Mouse (Mus musculus) embryonic facial prominence, embryonic 12.5 days (tissue): ENCODE results near the gene Adamts18. TPM values are rescaled to one million over a fixed set of nuclear protein-coding genes. Genes with fewer than 3 reads are reported as not detected.

Experiments
- ATAC-seq: fragments of 200-750 bp; cut with Nextera tagmentation; 2 replicates; pipeline ENCODE4 v1.8.0; 2017; ENCODE audit not compliant: insufficient number of reproducible peaks, insufficient read depth, low FRiP score, low TSS enrichment
- H3K27ac ChIP-seq: fragments of 300-500 bp; sonication (generic); 2 replicates; pipeline ENCODE4 v1.5.1; 2016; ENCODE audit warnings: mild to moderate bottlenecking
- H3K27me3 ChIP-seq: fragments of 300-500 bp; sonication (generic); 2 replicates; pipeline ENCODE4 v1.6.1; 2016; ENCODE audit warnings: mild to moderate bottlenecking, moderate library complexity
- H3K36me3 ChIP-seq: fragments of 300-500 bp; sonication (generic); 2 replicates; pipeline ENCODE4 v1.6.1; 2016; ENCODE audit warnings: mild to moderate bottlenecking
- H3K4me1 ChIP-seq: fragments of 300-500 bp; sonication (generic); 2 replicates; pipeline ENCODE4 v1.6.1; 2016
- H3K4me2 ChIP-seq: fragments of 300-500 bp; sonication (generic); replicated peaks from 2 replicates; pipeline ENCODE4 v1.6.1; 2016; ENCODE audit warnings: mild to moderate bottlenecking, moderate library complexity
- H3K4me3 ChIP-seq: fragments of 300-500 bp; sonication (generic); 2 replicates; pipeline ENCODE4 v1.5.1; 2016; ENCODE audit warnings: mild to moderate bottlenecking
- H3K9ac ChIP-seq: fragments of 300-500 bp; sonication (generic); 2 replicates; pipeline ENCODE4 v1.6.1; 2016; ENCODE audit warnings: mild to moderate bottlenecking, moderate library complexity
- H3K9me3 ChIP-seq: fragments of 300-500 bp; sonication (generic); 2 replicates; pipeline ENCODE4 v1.6.1; 2016; ENCODE audit warnings: mild to moderate bottlenecking, moderate library complexity
- WGBS: fragments of 180-500 bp; shearing (Covaris S2); methylation state at CpG from one replicate; pipeline ENCODE4 v1.1.7; 2016; 5-methylcytosine and 5-hydroxymethylcytosine counted together
- polyA plus RNA-seq: library from polyadenylated mRNA; unstranded; fragments of >200 nt; fragmentation: Nextera tagmentation; extraction: Ambion mirVana; gene quantifications from 2 replicates; pipeline ENCODE4 v1.2.1, GENCODE M21; 2016

Gene Adamts18
- polyA plus RNA-seq, 1 experiment from 2014 or later, result 7.2 TPM

GRCm38 (mm10) chr8:113865326-113866093, 17.0 kb upstream of the Adamts18 start:
- ATAC-seq, result peak; percentile 73
- Histone ChIP-seq H3K4me2 (no peak overlapping the region), H3K9ac (no peak overlapping the region), H3K9me3 (no peaks in the 10 kb centered on the region), H3K27ac (no peak overlapping the region), H3K36me3 (no peaks in the 10 kb centered on the region), H3K27me3 (no peaks in the 10 kb centered on the region), H3K4me3 (no peak overlapping the region), H3K4me1 (no peaks in the 10 kb centered on the region)
- WGBS, result 73% methylated on average over 13 of the region's 13 CpGs

GRCm38 (mm10) chr8:113859890-113860683, 11.5 kb upstream of the Adamts18 start:
- H3K4me1 ChIP-seq, result peaks cover 3% of the 10 kb centered on the region; the same call in 1 of the 2 replicates
- H3K4me3 ChIP-seq, result no peak overlapping the region
- no peaks in the 10 kb centered on the region for H3K9me3 ChIP-seq
- no peak for ATAC-seq
- WGBS, result 90% methylated on average over 12 of the region's 12 CpGs
- H3K27ac ChIP-seq, result no peak overlapping the region
- H3K4me2 ChIP-seq, result no peak overlapping the region
- H3K36me3 ChIP-seq, result no peaks in the 10 kb centered on the region
- no peaks in the 10 kb centered on the region for H3K27me3 ChIP-seq
- no peak overlapping the region for H3K9ac ChIP-seq

GRCm38 (mm10) chr8:113858801-113859200, 10.3 kb upstream of the Adamts18 start:
- Histone ChIP-seq H3K9me3 (no peaks in the 10 kb centered on the region), H3K4me2 (no peak overlapping the region), H3K27ac (no peak overlapping the region), H3K4me1 (peaks cover 3% of the 10 kb centered on the region; the same call in 1 of the 2 replicates), H3K9ac (no peak overlapping the region), H3K4me3 (no peak overlapping the region), H3K27me3 (no peaks in the 10 kb centered on the region), H3K36me3 (no peaks in the 10 kb centered on the region)
- 44% methylated on average over 7 of the region's 7 CpGs for WGBS
- no peak for ATAC-seq

GRCm38 (mm10) chr8:113854622-113855293, 6.2 kb upstream of the Adamts18 start:
- H3K9ac ChIP-seq, result no peak overlapping the region
- no peaks in the 10 kb centered on the region for H3K9me3 ChIP-seq
- no peak overlapping the region for H3K4me2 ChIP-seq
- WGBS, result 81% methylated on average over 8 of the region's 8 CpGs
- H3K27me3 ChIP-seq, result peaks cover 5% of the 10 kb centered on the region
- peaks cover 3% of the 10 kb centered on the region; the same call in 1 of the 2 replicates for H3K4me1 ChIP-seq
- ATAC-seq, result no peak
- no peak overlapping the region for H3K4me3 ChIP-seq
- H3K27ac ChIP-seq, result no peak overlapping the region
- no peaks in the 10 kb centered on the region for H3K36me3 ChIP-seq

- Histone ChIP-seq H3K36me3 (no peaks in the 10 kb centered on the region), H3K27ac (no peak overlapping the region), H3K27me3 (peaks cover 16% of the 10 kb centered on the region), H3K4me3 (no peak overlapping the region), H3K4me2 (no peak overlapping the region), H3K4me1 (peaks cover 1% of the 10 kb centered on the region; the same call in 1 of the 2 replicates), H3K9me3 (no peaks in the 10 kb centered on the region), H3K9ac (no peak overlapping the region)
- WGBS, result 43% methylated on average over 4 of the region's 4 CpGs
- peak; percentile 48; the same call in 1 of the 2 replicates for ATAC-seq
Measured at GRCm38 (mm10) chr8:113853714-113854113, 5.2 kb upstream of the Adamts18 start.

GRCm38 (mm10) chr8:113851655-113852054, 3.1 kb upstream of the Adamts18 start:
- Histone ChIP-seq H3K4me3 (no peak overlapping the region), H3K36me3 (no peaks in the 10 kb centered on the region)

GRCm38 (mm10) chr8:113848081-113848652, 371 bp downstream of the Adamts18 start:
- H3K27ac ChIP-seq, result peak overlapping the region; percentile 48; the same call in 1 of the 2 replicates
- H3K4me1 ChIP-seq, result peaks cover 13% of the 10 kb centered on the region
- peak overlapping the region; percentile 57 for H3K4me3 ChIP-seq
- peak overlapping the region; percentile 53 for H3K9ac ChIP-seq
- peak overlapping the region; percentile 100 for H3K4me2 ChIP-seq
- under 1% methylated on average over 50 of the region's 50 CpGs for WGBS
- peak; percentile 13; the same call in 1 of the 2 replicates for ATAC-seq
- no peaks in the 10 kb centered on the region for H3K36me3 ChIP-seq
- no peaks in the 10 kb centered on the region for H3K9me3 ChIP-seq
- H3K27me3 ChIP-seq, result peaks cover 38% of the 10 kb centered on the region

More at GRCm38 (mm10) chr8:113851655-113852054, 3.1 kb upstream of the Adamts18 start:
- H3K4me2 ChIP-seq, result no peak overlapping the region
- no peaks in the 10 kb centered on the region for H3K9me3 ChIP-seq
- H3K27ac ChIP-seq, result no peak overlapping the region
- 40% methylated on average over 4 of the region's 4 CpGs for WGBS
- peaks cover 36% of the 10 kb centered on the region for H3K27me3 ChIP-seq
- H3K9ac ChIP-seq, result no peak overlapping the region
- peaks cover 9% of the 10 kb centered on the region; the same call in 1 of the 2 replicates for H3K4me1 ChIP-seq
- no peak for ATAC-seq

- H3K4me1 ChIP-seq, result peaks cover 13% of the 10 kb centered on the region
- peaks cover 38% of the 10 kb centered on the region for H3K27me3 ChIP-seq
- H3K27ac ChIP-seq, result 0 out of 2 replicates have a peak overlapping the region, but pooled peaks have one; percentile 48
- WGBS, result 19% methylated on average over 12 of the region's 12 CpGs
- H3K9me3 ChIP-seq, result no peaks in the 10 kb centered on the region
- no peak for ATAC-seq
- H3K4me3 ChIP-seq, result peak overlapping the region; percentile 57
- H3K9ac ChIP-seq, result no peak overlapping the region
- peak overlapping the region; percentile 100 for H3K4me2 ChIP-seq
- H3K36me3 ChIP-seq, result no peaks in the 10 kb centered on the region
Measured at GRCm38 (mm10) chr8:113847606-113848080, 895 bp downstream of the Adamts18 start.

GRCm38 (mm10) chr8:113846669-113847068, 1.9 kb downstream of the Adamts18 start:
- Histone ChIP-seq H3K4me2 (peak overlapping the region; percentile 100; the same call in 1 of the 2 replicates), H3K27ac (no peak overlapping the region), H3K27me3 (peaks cover 38% of the 10 kb centered on the region), H3K9me3 (no peaks in the 10 kb centered on the region), H3K36me3 (no peaks in the 10 kb centered on the region), H3K4me3 (0 out of 2 replicates have a peak overlapping the region, but pooled peaks have one; percentile 57), H3K4me1 (peaks cover 13% of the 10 kb centered on the region), H3K9ac (no peak overlapping the region)
- ATAC-seq, result no peak
- WGBS, result 71% methylated on average over 5 of the region's 5 CpGs

- Histone ChIP-seq H3K27ac (no peak overlapping the region), H3K4me3 (no peak overlapping the region), H3K9ac (no peak overlapping the region), H3K4me2 (peak overlapping the region; percentile 13; the same call in 1 of the 2 replicates), H3K9me3 (no peaks in the 10 kb centered on the region), H3K36me3 (no peaks in the 10 kb centered on the region), H3K27me3 (peaks cover 33% of the 10 kb centered on the region), H3K4me1 (peaks cover 13% of the 10 kb centered on the region)
- ATAC-seq, result no peak
- WGBS, result 52% methylated on average over 20 of the region's 20 CpGs
Measured at GRCm38 (mm10) chr8:113844801-113845301, 3.7 kb downstream of the Adamts18 start.
